Mouse (Mus musculus) gonadal fat pad, adult 2 months (tissue): ENCODE measurements around the gene Pde4a. TPM values are rescaled to one million over a fixed set of nuclear protein-coding genes. Genes with fewer than 3 reads are reported as not detected.
"Not testable (repeated sequence)": the region's sequence is repeated elsewhere in the genome, so short reads cannot be mapped to it uniquely, and the experiment has no call there.

Experiments used
- DNase-seq: peaks from one replicate; pipeline ENCODE4 v3.0.0-alpha.2; 2012; ENCODE audit warnings: low read depth
- polyA plus RNA-seq: library from polyadenylated mRNA; depleted of rRNA; stranded (reverse); fragments of >200 nt; gene quantifications from 2 replicates; pipeline ENCODE4 v1.2.3, GENCODE M21; 2012

Gene Pde4a
- polyA plus RNA-seq, 1 experiment: 16.6 TPM

DNA sequence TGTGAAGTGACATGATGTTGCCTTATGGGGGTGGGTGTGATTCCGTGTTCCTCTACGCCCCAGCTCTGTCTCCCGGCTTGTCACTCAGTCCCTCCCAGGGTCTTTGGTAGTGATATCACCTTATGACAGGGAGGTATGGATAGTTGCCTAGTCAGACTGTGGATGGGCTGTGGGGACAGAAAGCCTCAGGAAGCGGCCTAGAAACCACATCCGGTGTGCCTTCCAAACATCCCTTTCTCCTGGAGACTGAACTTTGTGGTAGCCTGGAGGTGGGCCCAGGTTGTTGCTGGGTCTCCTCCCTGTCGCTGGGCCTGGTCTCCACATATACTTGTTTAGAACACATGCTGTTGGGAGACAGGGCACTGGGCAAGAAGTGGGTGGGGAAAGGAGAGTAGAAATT lies 17.9 kb downstream of the Pde4a start:
- DNase-seq: no peak

DNA sequence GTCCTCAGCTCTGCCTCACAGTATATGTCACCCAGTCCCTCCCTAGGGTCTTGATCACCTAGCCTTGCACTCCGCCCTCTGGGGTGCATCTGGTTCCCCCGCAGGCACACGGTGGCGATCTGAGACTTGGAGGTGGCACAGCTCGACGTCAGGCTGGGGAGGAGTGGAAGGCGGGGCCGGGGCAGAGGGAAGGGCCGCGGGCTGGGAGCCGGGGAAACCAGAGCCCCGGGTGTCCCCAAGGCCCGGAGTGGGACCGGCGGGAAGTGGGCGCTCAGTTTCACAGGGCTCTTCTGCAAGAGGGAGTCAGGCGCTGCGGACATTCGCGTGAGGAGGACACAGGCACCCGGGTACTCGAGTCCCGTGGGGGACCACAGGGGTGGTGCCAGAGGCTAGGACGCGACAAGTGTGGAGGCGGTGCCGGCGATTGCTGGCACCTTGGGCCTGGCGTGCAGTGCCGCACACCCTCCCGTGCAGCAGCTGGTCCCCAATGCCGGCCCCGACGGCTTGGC lies 18.4 kb downstream of the Pde4a start:
- DNase-seq: no peak

DNA sequence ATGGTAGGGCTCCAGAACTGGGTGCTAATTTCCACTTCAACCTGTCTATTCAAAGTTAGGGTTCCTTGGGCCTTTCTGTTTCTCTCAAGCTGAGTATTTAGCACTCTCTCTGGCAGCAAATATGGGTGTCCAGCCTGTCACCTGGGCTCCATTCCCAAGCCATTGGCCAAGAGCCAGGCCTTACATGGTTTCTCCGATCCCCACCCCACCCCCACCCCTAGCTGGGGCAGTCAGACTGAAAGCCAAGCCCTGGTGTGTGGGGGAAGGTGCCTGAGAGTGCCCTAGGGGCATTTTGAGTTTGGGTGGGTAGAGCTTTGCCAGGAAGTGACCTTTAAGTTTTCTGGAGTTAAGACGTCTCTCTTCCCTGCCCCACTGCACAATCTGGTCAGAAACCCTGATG lies 19.2 kb downstream of the Pde4a start:
- DNase-seq: no peak

DNA sequence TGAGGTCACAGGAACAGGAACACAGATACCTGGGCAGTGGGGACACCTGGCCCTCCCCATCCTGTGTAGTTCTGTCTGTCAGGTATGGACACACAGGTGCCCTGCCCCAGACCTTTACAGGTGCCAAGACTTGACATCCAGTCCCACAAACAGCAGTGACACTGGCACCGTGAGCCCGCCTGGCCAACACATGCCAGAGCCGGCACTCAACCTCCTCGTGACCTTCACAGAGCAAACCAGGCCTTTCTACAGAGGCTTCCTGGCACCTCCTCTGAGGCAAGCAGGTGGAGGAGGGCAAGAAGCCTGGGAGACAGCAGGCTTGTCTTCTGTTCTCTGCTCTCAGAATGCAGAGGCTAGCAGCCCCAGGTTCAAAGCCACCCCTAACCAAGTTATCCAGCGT lies 19.9 kb downstream of the Pde4a start:
- DNase-seq: no peak

DNA sequence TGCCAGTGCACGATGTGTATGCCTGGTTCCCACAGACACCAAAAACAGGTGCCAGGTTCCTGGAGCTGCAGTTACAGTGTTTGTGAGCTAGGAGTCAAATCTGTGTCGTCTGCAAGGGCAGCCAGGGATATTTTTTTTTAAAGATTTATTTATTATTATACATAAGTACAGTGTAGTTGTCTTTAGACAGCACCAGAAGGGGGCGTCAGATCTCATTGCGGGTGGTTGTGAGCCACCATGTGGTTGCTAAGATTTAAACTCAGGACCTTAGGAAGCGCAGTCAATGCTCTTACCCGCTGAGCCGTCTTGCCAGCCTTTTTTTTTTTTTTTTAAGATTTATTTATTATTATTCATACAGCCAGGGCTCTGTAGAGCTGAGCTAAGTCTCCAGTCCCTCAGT lies 24.4 kb downstream of the Pde4a start:
- no peak for DNase-seq

DNA sequence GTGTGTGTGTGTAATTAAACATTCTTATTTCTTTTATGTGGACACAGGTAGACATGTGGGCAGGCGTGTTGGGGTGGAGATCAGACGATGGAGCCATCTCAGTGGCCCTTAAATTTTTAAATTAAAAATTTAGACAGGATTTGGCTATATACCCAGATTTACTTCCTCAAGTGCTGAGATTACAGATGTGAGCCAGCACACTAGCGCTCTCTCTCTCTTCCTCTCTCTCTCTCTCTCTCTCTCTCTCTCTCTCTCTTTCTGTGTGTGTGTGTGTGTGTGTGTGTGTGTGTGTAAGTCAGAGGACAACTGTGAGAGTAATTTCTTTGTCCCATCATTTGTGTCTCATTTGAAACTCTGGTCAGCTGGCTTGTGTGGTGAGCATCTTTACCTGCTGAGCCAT lies 25.2 kb downstream of the Pde4a start:
- no peak for DNase-seq

DNA sequence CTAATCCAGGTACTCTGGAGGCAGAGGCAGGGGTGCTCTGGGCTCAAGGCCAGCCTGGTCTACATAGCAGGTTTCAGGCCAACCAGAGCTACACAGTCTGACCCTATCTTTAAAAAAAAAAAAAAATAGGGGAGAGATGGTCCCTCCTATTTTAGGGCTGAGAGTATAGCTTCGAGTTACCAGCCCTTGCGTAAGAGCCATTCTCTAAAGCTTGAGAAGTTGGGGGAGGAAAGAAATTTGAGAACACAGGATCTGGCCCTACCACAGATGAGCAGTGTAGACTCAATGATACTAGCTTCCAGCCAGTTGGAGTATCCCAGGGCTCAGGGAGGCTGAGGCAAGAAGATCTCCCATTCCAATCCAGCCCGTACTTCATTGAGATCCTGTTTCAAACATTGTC lies 28.3 kb downstream of the Pde4a start:
- DNase-seq: no peak

DNA sequence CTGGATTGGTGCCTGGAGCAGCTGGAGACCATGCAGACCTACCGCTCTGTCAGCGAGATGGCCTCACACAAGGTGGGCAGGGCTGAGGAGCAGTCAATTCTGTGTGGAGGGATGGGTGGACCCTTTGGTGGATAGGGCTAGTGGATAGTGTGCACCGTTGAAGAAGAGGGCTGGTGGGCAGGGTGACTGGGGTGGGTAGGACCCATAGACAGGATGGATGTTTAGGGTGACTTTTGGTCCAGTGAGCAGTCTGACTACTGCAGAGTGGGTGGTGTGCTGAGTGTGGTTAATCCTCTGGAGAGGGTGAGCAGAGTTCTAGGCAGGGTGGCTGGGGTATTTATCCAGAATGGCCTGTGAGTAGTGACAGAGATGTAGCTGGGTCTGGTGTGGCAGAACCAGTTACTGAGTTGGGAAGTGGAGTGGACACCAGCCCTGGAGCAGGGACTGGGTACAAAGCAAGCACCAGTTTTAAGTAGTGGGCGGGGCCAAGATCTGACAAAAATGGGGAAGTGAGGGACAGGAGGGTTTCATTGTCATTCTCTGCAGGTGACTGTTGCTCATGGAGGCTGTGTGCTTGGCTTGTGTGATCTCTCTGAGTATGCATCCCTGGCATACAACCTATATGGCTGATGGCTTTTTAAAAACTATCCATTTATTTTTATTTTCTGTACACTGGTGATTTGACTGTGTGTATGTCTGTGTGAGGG lies 29.4 kb downstream of the Pde4a start:
- no peak for DNase-seq

DNA sequence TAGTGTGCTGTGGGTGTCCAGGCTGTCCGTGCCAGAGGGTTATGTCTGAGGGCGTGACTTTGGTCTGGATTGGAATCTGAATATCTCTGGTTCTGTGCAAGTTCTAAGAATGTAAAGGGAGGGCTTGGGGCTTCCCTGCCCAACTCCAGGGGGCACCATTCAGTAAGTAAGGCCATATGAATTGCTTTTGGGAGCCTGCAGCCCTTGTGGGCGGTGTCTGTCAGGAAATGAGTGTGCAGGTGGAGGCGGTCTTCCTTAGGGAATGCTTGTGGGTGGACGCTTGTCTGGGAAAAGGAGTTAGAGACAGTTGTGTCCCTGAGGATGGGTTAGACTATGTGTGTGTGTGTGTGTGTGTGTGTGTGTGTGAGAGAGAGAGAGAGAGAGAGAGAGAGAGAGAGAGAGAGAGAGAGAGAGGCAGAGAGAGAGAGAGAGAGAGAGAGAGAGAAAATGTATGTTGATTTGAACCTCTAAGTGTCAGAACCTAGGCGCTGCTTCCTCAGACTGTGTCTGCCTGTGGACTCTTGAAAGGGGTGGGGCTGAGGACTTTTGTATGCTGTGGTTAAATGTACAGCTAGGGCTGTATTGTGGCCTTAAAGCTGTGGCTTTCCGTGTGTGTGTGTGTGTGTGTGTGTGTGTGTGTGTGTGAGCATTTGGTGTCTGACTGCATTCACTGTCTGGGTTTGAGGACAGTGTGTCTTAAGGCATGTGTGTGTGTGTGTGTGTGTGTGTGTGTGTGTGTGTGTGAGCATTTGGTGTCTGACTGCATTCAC lies 30.4 kb downstream of the Pde4a start:
- DNase-seq: not testable (repeated sequence)

DNA sequence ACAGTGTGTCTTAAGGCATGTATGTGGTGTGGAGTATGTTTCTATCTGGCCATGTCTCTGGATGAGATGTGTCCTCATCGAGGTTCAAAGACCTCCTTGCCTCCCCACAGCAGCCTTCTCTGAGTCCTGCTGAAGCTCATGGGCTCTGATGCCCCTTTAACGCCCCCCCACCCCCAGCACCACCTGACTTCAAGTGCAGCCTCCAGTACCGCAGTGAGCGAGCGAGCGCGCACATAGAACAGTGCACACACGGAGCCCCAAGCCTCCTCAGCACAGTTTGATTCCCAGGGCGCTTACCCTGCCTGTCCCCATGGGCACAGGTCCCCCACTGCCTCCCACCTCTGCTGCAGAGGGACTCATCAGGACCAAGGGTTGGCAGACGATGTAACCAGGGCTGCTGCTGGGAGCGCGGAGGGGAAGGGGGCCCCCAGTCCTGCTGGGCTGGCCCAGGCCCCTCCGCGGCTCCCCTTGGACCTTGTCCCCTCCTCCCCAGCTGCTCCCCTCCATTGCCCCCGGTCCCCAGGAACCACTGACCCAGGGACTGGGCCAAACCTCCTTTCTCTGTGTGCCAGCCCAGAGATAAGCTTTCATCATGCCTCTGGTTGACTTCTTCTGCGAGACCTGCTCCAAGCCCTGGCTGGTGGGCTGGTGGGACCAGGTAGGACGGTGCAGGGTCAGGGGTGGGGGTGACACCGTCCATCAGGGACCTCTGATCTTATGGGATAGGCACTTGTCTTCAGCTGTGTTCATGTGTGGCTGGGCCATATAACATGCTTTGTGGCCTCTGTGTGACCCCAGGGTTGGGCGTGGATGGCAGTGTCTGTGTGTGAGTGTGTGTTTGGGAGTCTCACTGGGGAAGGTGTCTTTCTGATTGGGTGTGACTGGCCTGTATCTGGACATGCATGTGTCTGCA lies 31.3 kb downstream of the Pde4a start:
- no peak for DNase-seq

DNA sequence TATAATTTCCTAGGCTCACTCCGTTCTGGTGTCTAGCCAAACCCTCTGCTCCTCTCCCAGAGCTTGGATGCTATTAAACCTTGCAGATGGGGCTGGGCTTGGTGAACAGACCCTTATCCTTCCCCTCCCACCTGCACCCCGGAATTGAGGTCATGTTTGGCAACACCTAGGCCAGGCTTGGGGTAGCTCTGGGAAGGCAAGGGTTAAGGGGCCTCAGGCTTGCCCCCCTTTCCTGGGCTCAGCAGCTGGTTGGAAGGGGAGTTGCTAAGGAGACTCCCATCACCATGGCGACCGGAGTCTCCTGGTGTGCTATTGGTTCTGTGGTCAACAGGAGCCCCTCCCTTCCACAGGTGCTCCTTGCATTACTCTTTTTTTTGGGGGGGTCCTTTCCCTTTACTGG lies 32.5 kb downstream of the Pde4a start:
- no peak for DNase-seq

DNA sequence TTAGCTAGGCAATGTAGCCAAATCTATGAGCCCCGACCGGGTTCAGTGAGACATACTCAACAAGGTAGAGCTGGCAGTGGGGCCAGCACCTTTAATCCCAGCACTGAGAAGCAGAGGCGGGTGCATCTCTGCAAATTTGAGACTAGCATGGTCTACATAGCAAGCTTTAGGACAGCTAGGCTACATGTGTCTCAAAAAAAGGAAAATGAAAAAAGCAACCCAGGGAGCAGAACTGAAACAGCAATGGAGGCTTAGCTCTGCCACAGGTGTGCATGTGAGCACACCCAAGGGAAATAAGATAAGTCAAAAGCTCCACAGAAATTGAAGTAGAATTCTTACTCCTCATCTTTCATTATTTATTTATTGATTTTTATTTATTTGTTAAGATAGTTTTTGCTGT lies 33.4 kb downstream of the Pde4a start:
- no peak for DNase-seq

DNA sequence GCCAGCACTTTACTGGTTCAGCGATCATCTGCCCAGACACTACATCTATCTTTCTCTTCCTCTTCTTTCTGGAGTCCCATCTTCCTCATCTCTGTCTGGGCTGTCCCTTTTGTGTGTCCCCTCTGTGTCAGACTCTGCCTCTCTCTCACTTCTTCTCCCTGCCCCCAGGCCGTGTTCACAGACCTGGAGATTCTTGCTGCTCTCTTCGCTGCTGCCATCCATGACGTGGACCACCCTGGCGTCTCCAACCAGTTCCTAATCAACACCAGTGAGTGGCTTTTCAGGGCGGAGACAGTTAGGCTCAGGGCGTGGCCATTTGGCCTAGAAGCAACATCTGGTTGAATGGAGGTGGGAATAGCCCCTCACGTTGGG lies 38.6 kb downstream of the Pde4a start:
- no peak for DNase-seq

DNA sequence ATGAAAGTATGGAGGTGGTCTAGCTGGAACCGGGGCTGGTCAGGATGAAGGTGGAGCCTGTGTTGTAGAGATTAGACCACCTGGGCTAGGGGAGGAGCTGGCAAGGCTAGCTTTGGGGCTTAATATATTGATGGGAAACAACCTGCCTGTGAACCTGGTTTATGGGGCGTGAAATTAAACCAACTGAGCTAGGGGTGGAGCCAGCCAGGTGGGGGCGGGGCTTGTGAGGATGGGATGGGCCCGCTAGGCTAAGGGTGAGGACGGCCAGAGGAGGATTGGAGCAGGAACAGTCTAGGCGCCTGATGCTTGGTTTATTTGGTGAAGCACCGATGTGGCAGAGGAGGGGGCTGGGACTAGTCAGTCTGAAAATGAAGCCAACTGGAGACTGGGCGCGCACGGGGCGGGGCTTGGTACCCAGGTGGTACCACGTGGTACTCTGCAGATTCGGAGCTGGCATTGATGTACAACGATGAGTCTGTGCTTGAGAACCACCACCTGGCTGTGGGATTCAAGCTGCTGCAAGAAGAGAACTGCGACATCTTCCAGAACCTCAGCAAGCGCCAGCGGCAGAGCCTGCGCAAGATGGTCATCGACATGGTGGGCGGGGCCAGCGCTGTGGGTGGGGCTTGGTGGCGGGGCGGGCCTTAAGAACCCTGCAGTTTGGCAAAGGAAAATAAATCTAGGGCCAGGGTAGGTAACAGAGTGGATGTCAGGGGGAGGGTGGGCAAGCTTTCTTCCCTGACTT lies 39.2 kb downstream of the Pde4a start:
- no peak for DNase-seq

DNA sequence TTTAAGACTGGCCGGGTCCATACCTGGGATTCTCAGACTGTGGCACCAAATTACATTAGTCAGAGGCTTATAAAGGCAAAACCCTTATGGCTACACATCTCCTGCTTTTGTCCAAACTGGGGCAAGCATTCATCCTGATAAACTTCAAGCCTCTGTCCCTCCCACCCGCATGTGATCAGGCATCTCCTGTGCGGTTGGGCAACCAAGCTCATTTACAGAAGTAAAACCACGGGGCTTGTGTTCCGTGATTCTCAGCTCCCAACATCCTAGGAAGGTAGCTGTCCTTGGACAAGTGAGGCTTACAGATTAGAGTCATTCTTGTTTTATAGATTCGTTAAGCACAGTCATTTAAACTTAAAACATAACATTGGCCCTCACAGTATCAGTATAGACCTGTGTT lies 41.3 kb downstream of the Pde4a start:
- no peak for DNase-seq

DNA sequence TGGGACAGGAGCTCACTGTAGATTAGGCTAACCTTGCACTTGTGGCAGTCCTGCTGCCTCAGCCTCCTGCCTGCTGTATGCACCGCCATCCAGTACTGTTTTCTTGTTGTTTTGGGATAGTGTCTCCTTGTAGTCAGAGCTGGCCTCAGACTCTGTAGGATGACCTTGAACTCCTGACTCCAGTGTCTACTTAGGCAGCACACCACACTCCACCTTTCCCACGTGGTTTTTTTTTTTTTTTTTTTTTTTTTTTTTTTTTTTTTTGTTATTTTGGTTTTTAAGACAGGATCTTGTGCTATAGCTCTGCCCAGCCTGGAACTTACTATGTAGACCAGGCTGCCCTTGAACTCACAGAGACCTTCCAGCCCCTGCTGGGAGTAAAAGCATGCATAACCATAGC lies 43.1 kb downstream of the Pde4a start:
- no peak for DNase-seq

DNA sequence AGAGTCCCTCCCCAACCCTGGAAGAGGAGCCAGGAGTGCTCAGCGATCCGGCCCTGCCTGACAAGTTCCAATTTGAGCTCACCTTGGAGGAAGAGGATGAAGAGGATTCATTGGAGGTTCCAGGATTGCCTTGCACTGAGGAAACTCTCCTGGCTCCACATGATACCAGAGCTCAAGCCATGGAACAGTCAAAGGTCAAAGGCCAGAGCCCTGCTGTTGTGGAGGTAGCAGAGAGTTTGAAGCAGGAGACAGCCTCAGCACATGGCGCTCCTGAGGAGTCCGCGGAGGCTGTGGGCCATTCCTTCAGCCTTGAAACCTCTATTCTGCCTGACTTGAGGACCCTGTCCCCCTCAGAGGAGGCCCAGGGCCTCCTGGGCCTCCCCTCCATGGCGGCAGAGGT lies 45.3 kb downstream of the Pde4a start:
- DNase-seq: no peak

DNA sequence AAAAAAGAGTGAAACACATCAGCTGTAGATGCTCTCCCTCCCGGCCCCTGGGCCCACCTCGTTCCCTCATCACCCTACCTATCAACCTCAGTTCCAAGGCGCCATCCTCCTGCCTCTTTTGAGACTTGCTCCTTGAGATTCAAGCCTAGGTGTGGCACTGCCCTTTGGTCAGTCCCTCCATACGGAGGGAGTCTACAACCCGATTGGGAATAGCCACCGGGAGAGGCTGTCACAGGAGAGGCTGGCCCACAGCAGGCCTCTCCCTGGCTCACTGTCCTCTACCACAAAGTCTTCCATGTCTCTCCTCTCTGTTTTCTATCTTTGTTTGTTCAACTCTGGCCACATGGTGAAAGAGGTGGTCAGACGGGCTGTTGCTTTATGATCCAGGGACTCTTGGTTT lies 46.1 kb downstream of the Pde4a start:
- no peak for DNase-seq

DNA sequence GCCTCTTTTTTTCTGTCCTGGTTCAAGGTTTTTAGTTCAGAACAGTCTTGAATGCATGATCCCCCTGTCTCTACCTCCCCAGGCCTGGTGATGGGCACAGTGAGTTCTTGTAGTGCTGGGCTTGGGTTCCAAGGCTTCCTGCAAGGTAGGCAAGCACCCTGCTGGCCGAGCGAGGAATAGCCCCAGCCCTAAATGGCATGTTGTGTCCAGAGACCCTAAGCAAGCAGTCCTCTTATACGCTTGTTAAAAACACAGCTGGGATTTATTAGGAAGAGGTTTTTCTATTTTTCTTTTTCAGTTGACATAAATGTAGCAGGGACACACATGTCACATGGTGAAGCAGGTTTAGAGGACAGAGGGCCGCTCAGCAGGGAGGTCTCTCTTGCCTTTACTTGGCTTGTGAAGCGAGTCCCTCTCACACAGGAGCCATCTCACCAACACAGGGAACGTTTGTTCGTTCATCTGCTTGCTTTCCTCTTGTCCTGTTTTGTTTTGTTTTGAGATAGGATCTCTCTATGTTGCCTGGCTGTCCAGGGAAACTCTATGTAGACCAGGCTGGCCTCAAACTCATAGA lies 48.2 kb downstream of the Pde4a start:
- DNase-seq: no peak

DNA sequence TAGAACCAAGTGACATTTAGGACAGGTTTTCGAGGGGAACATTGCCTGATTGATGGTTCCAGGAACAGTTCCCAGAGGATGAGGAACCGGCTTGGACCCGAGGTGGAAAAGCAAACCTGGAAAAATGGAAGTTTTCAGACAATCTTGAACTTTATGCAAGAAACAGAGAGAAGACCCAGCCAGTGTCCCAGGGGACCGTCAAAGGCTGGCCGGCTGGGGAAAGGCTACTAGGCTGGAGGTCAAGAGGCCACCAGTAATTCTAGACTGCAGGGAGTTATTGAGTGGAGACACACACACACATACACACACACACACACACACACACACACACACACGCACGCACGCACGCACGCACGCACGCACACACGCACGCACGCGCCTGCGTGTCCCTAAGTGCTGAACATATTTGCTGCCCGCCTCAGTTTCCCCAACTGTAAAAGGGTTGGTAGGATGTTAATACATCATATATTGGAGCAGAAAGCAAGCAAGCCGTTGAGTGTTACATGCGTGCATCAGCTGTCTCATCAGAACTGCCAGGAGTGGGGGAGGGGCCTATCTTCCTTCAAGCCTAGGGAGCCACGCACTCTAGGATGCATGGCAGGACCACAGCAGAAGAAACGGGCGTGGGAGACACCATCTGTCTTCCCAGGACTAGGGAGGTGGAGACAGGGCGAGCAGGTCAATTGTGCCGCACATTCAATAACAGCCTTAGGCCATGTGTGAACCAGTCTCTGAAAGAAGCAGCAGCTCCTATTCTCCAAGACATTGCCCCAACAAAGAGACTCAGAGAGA lies 50.7 kb downstream of the Pde4a start:
- no peak for DNase-seq

DNA sequence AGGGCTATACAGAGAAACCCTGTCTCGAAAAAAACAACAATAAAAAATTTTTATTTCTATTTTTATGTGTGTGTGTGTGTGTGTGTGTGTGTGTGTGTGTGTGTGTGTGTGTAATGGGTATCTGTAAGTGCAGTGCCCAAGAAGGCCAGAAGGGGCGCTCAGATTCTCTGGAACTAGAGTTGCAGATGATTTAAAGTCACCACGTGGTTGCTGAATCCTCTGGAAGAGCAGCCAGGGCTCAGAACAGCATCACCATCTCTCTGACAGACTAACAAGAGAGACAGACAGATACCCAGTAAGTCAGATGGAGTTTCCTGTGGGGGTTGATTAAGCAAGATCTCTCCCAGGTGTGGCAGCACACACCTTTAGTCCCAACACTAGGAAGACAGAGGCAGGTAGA lies 54.3 kb downstream of the Pde4a start:
- no peak for DNase-seq
